Mouse (Mus musculus) forebrain, embryonic 10.5 days (tissue): Measurements from ENCODE around the gene Gm5483. TPM values are rescaled to one million over a fixed set of nuclear protein-coding genes. Genes with fewer than 3 reads are reported as not detected.

ENCODE experiments used
- polyA plus RNA-seq: library from polyadenylated mRNA; unstranded; fragments of >200 nt; fragmentation: Nextera tagmentation; extraction: Ambion mirVana; gene quantifications from 2 replicates; pipeline ENCODE4 v1.2.1, GENCODE M21; 2016

Gene Gm5483
- polyA plus RNA-seq, 1 experiment from 2014 or later: not detected

Other genes starting within 250 kb of the Gm5483 start
- gene Parp9, start 245.7 kb upstream of the Gm5483 start, polyA plus RNA-seq: 3.3 and 3.7 TPM in 2 replicates
- 4.6 and 5.1 TPM in 2 replicates for gene Dtx3l, start 245.1 kb upstream of the Gm5483 start, polyA plus RNA-seq
- gene Kpna1, start 205.5 kb upstream of the Gm5483 start, polyA plus RNA-seq: 79.0 and 84.2 TPM in 2 replicates
- 7.1 and 7.9 TPM in 2 replicates for gene Wdr5b, start 143.0 kb upstream of the Gm5483 start, polyA plus RNA-seq
- gene Fam162a, start 112.6 kb upstream of the Gm5483 start, polyA plus RNA-seq: 369 and 410 TPM in 2 replicates
- gene Ccdc58, start 112.5 kb upstream of the Gm5483 start, polyA plus RNA-seq: 103 and 105 TPM in 2 replicates
- gene Csta1, start 53.0 kb upstream of the Gm5483 start, polyA plus RNA-seq: 0.14 and 0.26 TPM in 2 replicates
- not detected in 2 replicates for gene Stfa2l1, start 27.4 kb upstream of the Gm5483 start, polyA plus RNA-seq
- not detected in 2 replicates for gene Gm5416, start 26.2 kb downstream of the Gm5483 start, polyA plus RNA-seq
- not detected in 2 replicates for gene 2010005H15Rik, start 37.3 kb downstream of the Gm5483 start, polyA plus RNA-seq
- 0.54 and 0.66 TPM in 2 replicates for gene Stfa1, start 92.7 kb downstream of the Gm5483 start, polyA plus RNA-seq
- not detected in 2 replicates for gene BC117090, start 150.1 kb downstream of the Gm5483 start, polyA plus RNA-seq
- not detected in 2 replicates for gene BC100530, start 183.5 kb downstream of the Gm5483 start, polyA plus RNA-seq
- gene Stfa2, start 224.2 kb downstream of the Gm5483 start, polyA plus RNA-seq: not detected in 2 replicates